Mouse (Mus musculus) heart, embryonic 11.5 days (tissue): ENCODE measurements at regions not wholly inside any gene's neighbourhood (a gene's known extent, or its start where the extent isn't known, plus 50 kb on each side); places are given as distances from the start of the nearest gene placed in this dataset.

Experiments used
- ATAC-seq: fragments of 200-750 bp; cut with Nextera tagmentation; replicated peaks from 2 replicates; pipeline ENCODE4 v1.8.0; 2017; ENCODE audit warnings: moderate library complexity; ENCODE audit not compliant: insufficient number of reproducible peaks, low FRiP score, low TSS enrichment
- H3K27ac ChIP-seq: fragments of 300-500 bp; sonication (generic); 2 replicates; pipeline ENCODE4 v1.5.1; 2014; ENCODE audit warnings: mild to moderate bottlenecking, low read depth, low read length
- H3K27me3 ChIP-seq: fragments of 300-500 bp; sonication (generic); 2 replicates; pipeline ENCODE4 v1.6.1; 2014; ENCODE audit warnings: mild to moderate bottlenecking, low read length, mixed read lengths; ENCODE audit not compliant: control insufficient read depth, insufficient read depth
- H3K36me3 ChIP-seq: fragments of 300-500 bp; sonication (generic); 2 replicates; pipeline ENCODE4 v1.6.1; 2014; ENCODE audit warnings: mild to moderate bottlenecking, low read length, moderate library complexity, mixed read lengths; ENCODE audit not compliant: control insufficient read depth, insufficient read depth
- H3K4me1 ChIP-seq: fragments of 300-500 bp; sonication (generic); 2 replicates; pipeline ENCODE4 v1.6.1; 2014; ENCODE audit warnings: low read length; ENCODE audit not compliant: control insufficient read depth, insufficient read depth
- H3K4me2 ChIP-seq: fragments of 300-500 bp; sonication (generic); 2 replicates; pipeline ENCODE4 v1.6.1; 2014; ENCODE audit warnings: mild to moderate bottlenecking, moderate library complexity
- H3K4me3 ChIP-seq: fragments of 300-500 bp; sonication (generic); 2 replicates; pipeline ENCODE4 v1.5.1; 2014; ENCODE audit warnings: low read depth, low read length
- H3K9ac ChIP-seq: fragments of 300-500 bp; sonication (generic); 2 replicates; pipeline ENCODE4 v1.6.1; 2014; ENCODE audit warnings: mild to moderate bottlenecking, low read depth, low read length, moderate library complexity
- H3K9me3 ChIP-seq: fragments of 300-500 bp; sonication (generic); replicated peaks from 2 replicates; pipeline ENCODE4 v1.6.1; 2016; ENCODE audit warnings: low read length; ENCODE audit not compliant: control insufficient read depth
- WGBS: fragments of 180-500 bp; shearing (Covaris S2); extraction: QIAGEN DNeasy Blood & Tissue Kit; methylation state at CpG from one replicate; pipeline ENCODE4 v1.1.7; 2014; ENCODE audit not compliant: insufficient replicate concordance; 5-methylcytosine and 5-hydroxymethylcytosine counted together

DNA sequence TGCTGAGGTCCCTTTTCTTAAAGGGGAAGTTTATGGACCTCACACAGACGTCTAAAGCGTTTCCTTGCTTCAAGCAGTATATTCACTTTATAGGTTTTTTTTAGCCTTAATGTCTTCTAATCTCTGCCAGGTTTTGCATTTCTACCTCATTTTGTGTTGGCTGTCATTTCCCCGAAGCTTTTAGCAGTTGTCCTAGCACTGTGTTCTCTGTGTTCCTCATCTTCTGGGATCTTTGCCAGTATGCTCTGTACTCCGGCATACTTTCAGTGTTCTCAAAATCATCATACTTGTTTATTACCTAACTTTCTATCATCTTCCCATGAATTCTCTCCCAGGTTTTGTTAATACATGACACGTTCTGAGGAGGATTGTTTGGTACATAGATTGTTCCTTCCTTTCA is 333.5 kb upstream of the Lsamp start:
- 77% methylated on average over 5 of the region's 5 CpGs for WGBS
- Histone ChIP-seq H3K36me3 (no peaks in the 10 kb centered on the region), H3K27me3 (no peaks in the 10 kb centered on the region), H3K9me3 (no peaks in the 10 kb centered on the region), H3K4me1 (no peaks in the 10 kb centered on the region), H3K27ac (no peak overlapping the region), H3K9ac (no peak overlapping the region), H3K4me2 (no peak overlapping the region), H3K4me3 (no peak overlapping the region)
- ATAC-seq = no peak

DNA sequence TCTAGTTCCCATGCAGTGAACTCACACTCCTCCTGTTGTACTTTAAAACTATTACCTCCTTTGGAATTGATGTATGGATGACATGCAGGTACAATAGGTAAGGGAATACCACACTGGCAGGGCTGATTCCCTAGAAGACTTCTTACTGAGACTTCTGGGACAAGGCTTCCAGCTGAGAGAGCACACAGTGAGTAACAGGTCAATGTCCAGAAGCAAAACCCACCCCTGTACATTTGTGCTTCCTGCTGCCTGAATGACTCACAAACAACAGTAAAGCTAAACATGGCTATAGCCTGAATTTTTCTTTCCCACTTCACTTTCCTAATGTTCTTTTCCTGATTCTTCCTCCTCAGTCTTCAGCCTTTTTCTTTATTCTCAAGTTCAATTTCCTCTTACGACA is 316.3 kb upstream of the Lsamp start:
- H3K4me1 ChIP-seq = no peaks in the 10 kb centered on the region
- no peaks in the 10 kb centered on the region for H3K36me3 ChIP-seq
- H3K27ac ChIP-seq = no peak overlapping the region
- no peak overlapping the region for H3K4me2 ChIP-seq
- H3K9ac ChIP-seq = no peak overlapping the region
- no peak for ATAC-seq
- H3K4me3 ChIP-seq = no peak overlapping the region
- H3K9me3 ChIP-seq = no peaks in the 10 kb centered on the region
- WGBS = 88% methylated on average over 1 of the region's 1 CpGs
- no peaks in the 10 kb centered on the region for H3K27me3 ChIP-seq

DNA sequence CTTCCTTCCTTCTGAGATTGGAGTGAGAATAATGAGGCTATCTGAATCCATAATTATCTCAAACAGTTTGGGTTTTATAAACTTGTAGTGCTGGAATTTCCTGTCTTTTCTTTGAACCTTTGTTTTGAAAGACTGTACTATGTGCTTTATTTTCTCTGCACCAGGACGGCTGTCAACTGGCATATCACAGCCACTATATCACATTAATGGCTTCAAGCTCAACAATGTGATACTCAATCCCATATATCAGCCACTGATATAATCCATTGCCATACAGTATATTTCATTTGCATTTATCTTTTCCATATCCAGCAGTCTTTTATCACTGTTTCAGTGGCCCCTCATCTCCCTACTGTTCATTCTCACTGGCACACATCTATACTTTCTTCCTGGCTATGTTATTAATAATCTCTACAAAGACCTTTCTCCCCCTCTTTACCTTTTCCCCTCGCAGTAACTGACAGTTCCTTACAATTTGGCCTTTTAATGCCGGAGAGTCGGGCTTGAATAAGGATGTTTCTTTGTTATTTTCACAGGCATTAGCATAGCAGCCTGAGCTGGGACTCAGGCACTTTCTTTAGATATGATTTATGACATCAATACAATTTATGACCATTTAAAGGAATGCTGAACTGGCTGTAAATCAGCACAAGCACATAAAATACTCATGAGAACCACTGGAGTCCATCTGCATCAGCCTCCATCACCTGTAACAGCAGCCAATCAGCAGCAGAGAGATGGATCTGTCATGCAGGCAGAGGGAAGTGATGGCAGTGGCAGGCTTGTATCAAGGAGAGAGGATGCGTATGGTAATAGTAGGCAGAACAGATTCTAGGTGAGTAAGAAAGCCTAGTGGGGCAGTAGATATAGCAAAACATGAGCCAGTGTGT is 311.8 kb upstream of the Lsamp start:
- no peak for ATAC-seq
- no peak overlapping the region for H3K27ac ChIP-seq
- WGBS = 60% methylated on average over 5 of the region's 5 CpGs

DNA sequence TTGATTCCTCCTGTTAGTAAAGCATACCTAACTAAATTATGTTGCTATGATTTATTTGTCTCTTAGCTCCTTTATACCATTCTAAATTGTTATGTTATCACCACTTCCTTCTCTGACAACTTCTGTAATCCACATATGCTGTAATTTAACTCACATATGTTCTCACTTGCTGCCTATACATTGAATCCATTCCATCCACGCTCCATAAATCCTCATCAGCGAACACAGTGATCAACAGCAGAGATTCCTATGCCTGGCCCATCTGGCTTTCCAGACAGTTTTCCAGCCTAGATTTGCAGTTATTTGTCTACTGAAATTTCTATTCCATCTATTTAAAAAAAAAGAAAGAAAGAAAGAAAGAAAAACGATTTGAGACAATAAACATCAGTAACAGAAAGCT is 308.4 kb upstream of the Lsamp start:
- Histone ChIP-seq H3K4me1 (no peaks in the 10 kb centered on the region), H3K4me2 (no peak overlapping the region), H3K9ac (no peak overlapping the region), H3K36me3 (no peaks in the 10 kb centered on the region), H3K27ac (no peak overlapping the region), H3K4me3 (no peak overlapping the region), H3K27me3 (no peaks in the 10 kb centered on the region), H3K9me3 (no peaks in the 10 kb centered on the region)
- WGBS = 69% methylated on average over 3 of the region's 3 CpGs
- ATAC-seq = no peak

More for the DNA sequence above, 311.8 kb upstream of the Lsamp start:
- no peak overlapping the region for H3K4me2 ChIP-seq
- no peaks in the 10 kb centered on the region for H3K9me3 ChIP-seq
- no peaks in the 10 kb centered on the region for H3K27me3 ChIP-seq
- H3K36me3 ChIP-seq = no peaks in the 10 kb centered on the region
- H3K9ac ChIP-seq = no peak overlapping the region
- H3K4me3 ChIP-seq = no peak overlapping the region
- no peaks in the 10 kb centered on the region for H3K4me1 ChIP-seq

DNA sequence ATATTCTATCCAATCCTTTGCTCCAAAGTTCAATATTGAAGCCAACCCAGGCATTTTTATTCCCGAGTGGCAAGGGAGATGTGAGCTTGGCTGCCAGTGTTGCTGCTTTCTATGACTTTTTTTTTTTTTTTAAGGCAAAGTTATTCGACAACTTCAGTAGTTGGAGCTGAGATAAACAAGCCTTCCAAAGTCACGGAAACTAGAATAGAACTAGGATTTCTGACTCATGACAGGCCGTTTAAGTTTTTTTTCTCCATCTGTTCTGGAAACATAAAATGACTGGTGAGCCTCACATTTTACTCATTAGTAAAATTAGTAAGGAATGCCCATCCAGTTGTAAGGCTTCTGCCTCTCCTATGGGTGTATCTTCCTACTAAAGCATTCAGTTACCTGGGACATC is 305.9 kb upstream of the Lsamp start:
- WGBS = 69% methylated on average over 4 of the region's 4 CpGs
- no peak overlapping the region for H3K4me2 ChIP-seq
- H3K9ac ChIP-seq = no peak overlapping the region
- no peaks in the 10 kb centered on the region for H3K9me3 ChIP-seq
- no peak for ATAC-seq
- no peak overlapping the region for H3K4me3 ChIP-seq
- H3K4me1 ChIP-seq = no peaks in the 10 kb centered on the region
- no peaks in the 10 kb centered on the region for H3K27me3 ChIP-seq
- no peak overlapping the region for H3K27ac ChIP-seq
- H3K36me3 ChIP-seq = no peaks in the 10 kb centered on the region

DNA sequence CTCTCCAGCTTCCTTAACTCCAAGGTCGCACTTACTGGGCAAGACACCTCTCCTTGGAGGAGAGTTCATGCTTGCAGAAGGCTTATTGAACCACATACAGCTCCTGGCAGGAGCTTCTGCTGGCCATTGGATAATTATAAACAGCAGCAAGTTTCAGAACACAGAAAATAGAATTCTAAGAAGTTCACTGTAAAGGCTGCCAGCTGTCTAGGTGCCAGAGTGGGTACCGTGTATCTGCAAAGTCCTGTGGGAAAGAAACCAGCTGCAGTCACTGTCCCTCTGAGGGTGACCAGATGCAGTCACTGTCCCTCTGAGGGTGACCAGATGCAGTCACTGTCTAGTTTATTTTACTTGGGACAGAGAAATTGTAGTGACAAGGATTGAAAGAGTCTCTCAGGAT is 291.1 kb upstream of the Lsamp start:
- H3K4me2 ChIP-seq = no peak overlapping the region
- H3K4me3 ChIP-seq = no peak overlapping the region
- H3K36me3 ChIP-seq = no peaks in the 10 kb centered on the region
- no peaks in the 10 kb centered on the region for H3K4me1 ChIP-seq
- no peak for ATAC-seq
- no peak overlapping the region for H3K9ac ChIP-seq
- H3K27me3 ChIP-seq = no peaks in the 10 kb centered on the region
- H3K27ac ChIP-seq = no peak overlapping the region
- WGBS = 61% methylated on average over 2 of the region's 2 CpGs
- no peaks in the 10 kb centered on the region for H3K9me3 ChIP-seq

DNA sequence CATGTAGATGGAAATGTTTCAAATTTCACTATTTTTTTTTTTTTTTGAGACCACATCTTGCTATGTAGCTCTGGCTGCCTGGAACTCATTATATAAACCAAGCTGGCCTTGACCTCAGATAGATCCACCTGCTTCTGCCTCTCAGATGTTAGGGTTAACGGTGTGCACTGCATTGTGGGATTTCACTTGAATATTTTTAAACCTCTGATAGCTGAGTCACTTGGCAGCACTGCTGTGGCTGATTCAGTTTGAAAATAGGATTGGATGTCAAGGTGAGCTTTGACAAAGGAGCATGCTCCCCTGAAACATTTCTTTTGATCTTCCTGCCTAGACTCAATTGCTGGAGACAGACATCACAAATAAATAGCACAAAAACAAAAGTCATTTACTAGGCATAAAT is 288.3 kb upstream of the Lsamp start:
- no peak overlapping the region for H3K4me3 ChIP-seq
- H3K4me2 ChIP-seq = no peak overlapping the region
- no peak overlapping the region for H3K27ac ChIP-seq
- no peaks in the 10 kb centered on the region for H3K9me3 ChIP-seq
- H3K9ac ChIP-seq = no peak overlapping the region
- no peak for ATAC-seq
- no peaks in the 10 kb centered on the region for H3K27me3 ChIP-seq
- H3K4me1 ChIP-seq = no peaks in the 10 kb centered on the region
- WGBS = 83% methylated on average over 1 of the region's 1 CpGs
- no peaks in the 10 kb centered on the region for H3K36me3 ChIP-seq

DNA sequence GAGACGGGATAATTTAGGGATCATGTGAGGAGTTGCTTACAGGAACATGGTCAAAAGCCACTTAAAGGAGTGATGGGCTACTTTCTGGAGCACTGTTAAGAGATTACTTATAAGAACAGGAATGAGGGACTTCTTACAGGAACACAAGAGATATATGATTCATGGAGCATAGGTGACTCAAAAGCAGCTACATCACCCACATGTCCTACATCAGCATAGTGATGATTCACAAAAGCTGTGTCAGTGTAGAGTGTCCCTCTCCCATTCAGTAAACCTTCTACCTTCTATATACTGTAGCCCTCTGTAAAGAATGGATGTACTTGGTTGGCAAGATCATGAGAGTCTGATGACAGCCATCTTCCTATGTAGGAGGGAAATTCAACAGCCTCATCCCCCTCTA is 285.0 kb upstream of the Lsamp start:
- Histone ChIP-seq H3K4me3 (no peak overlapping the region), H3K4me2 (no peak overlapping the region), H3K9ac (no peak overlapping the region), H3K27me3 (no peaks in the 10 kb centered on the region), H3K36me3 (no peaks in the 10 kb centered on the region), H3K4me1 (no peaks in the 10 kb centered on the region), H3K9me3 (no peaks in the 10 kb centered on the region), H3K27ac (no peak overlapping the region)
- ATAC-seq = no peak
- WGBS = 72% methylated on average over 1 of the region's 1 CpGs

DNA sequence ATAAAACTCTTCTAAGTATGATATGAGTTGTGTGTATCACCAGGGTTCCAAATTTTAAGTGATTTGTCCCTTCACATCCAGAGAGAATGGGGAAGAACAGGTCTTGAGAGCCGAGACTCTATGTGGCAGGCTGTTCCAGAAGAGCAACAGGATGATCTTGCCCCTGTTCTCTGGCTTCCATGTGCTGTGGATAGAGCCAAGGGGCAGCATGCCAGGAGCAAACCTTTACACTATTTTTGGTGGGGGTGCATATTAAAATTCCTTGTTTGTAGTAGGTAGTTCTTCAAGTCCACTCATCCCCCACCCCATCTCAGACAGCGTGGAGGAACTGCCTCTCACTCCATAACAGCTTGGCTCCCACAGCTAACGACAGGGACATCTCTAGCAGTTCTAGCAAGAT is 278.0 kb upstream of the Lsamp start:
- H3K36me3 ChIP-seq = no peaks in the 10 kb centered on the region
- 65% methylated on average over 3 of the region's 3 CpGs for WGBS
- H3K4me1 ChIP-seq = no peaks in the 10 kb centered on the region
- H3K27ac ChIP-seq = no peak overlapping the region
- no peaks in the 10 kb centered on the region for H3K9me3 ChIP-seq
- no peak for ATAC-seq
- no peak overlapping the region for H3K4me2 ChIP-seq
- no peak overlapping the region for H3K9ac ChIP-seq
- no peak overlapping the region for H3K4me3 ChIP-seq
- H3K27me3 ChIP-seq = no peaks in the 10 kb centered on the region
